Mouse (Mus musculus): Measurements from ENCODE around the gene Taf12. TPM values are rescaled to one million over a fixed set of nuclear protein-coding genes. Genes with fewer than 3 reads are reported as not detected.

The Taf12 gene
- polyA plus RNA-seq (2015; fragmentation: Nextera tagmentation; extraction: Ambion mirVana): 38.1 and 39.0 TPM in 2 replicates

GRCm38 (mm10) chr4:132274156-132274862, at the start of gene Taf12:
Gene Taf12 (plus strand): TSS chr4:132274375.
- peak within 1 kb of the TSS; percentile 95 for H3K27ac ChIP-seq
- H3K4me3 ChIP-seq (replicated peaks; ENCODE audit: low read depth, low read length): peak within 1 kb of the TSS; percentile 78
- TF ChIP-seq CTCF (IDR thresholded peaks at IDR 0.05; ENCODE audit: low read depth): no peak; the same call in 1 of the 2 replicates
- WGBS: under 1% methylated on average over 47 of the region's 48 CpGs
- ATAC-seq (replicated peaks; ENCODE audit: low FRiP score, low read depth) (peak; percentile 89), DNase-seq (ENCODE audit: low spot score) (peak; percentile 98)
- H3K4me2 ChIP-seq (ENCODE audit: low read length): peak within 1 kb of the TSS; percentile 93
- no peaks in the 10 kb centered on the region for H3K27me3 ChIP-seq (ENCODE audit: insufficient read depth, low read length)
- no peaks in the 10 kb centered on the region for H3K9me3 ChIP-seq (replicated peaks; ENCODE audit: low read length)
- no peaks in the 10 kb centered on the region for H3K36me3 ChIP-seq (ENCODE audit: insufficient read depth, low read length)
- peak within 1 kb of the TSS; percentile 88 for H3K9ac ChIP-seq (ENCODE audit: low read depth, low read length)
- peaks cover 8% of the 10 kb centered on the region; the same call in 1 of the 2 replicates for H3K4me1 ChIP-seq (replicated peaks; ENCODE audit: insufficient read depth, low read length)

- no peaks in the 10 kb centered on the region for H3K27me3 ChIP-seq (ENCODE audit: insufficient read depth, low read length)
- ATAC-seq (replicated peaks; ENCODE audit: low FRiP score, low read depth) (no peak), DNase-seq (ENCODE audit: low spot score) (no peak)
- no peak overlapping the region for H3K4me3 ChIP-seq (replicated peaks; ENCODE audit: low read depth, low read length)
- H3K9ac ChIP-seq (ENCODE audit: low read depth, low read length): no peak overlapping the region
- H3K27ac ChIP-seq: no peak overlapping the region
- H3K9me3 ChIP-seq (replicated peaks; ENCODE audit: low read length): no peaks in the 10 kb centered on the region
- peaks cover 71% of the 10 kb centered on the region for H3K36me3 ChIP-seq (ENCODE audit: insufficient read depth, low read length)
- no peak for TF ChIP-seq CTCF (IDR thresholded peaks at IDR 0.05; ENCODE audit: low read depth)
- WGBS: 95% methylated on average over 5 of the region's 5 CpGs
- H3K4me2 ChIP-seq (ENCODE audit: low read length): no peak overlapping the region
- H3K4me1 ChIP-seq (replicated peaks; ENCODE audit: insufficient read depth, low read length): no peaks in the 10 kb centered on the region
Observed at GRCm38 (mm10) chr4:132230422-132230821, 43.8 kb upstream of the Taf12 start.

- H3K9ac ChIP-seq (ENCODE audit: low read depth, low read length): no peak overlapping the region
- DNase-seq (ENCODE audit: low spot score) (no peak), ATAC-seq (replicated peaks; ENCODE audit: low FRiP score, low read depth) (no peak)
- no peaks in the 10 kb centered on the region for H3K27me3 ChIP-seq (ENCODE audit: insufficient read depth, low read length)
- H3K9me3 ChIP-seq (replicated peaks; ENCODE audit: low read length): no peaks in the 10 kb centered on the region
- H3K4me3 ChIP-seq (replicated peaks; ENCODE audit: low read depth, low read length): no peak overlapping the region
- no peaks in the 10 kb centered on the region for H3K4me1 ChIP-seq (replicated peaks; ENCODE audit: insufficient read depth, low read length)
- no peak overlapping the region for H3K4me2 ChIP-seq (ENCODE audit: low read length)
- WGBS: 91% methylated on average over 8 of the region's 8 CpGs
- peaks cover 63% of the 10 kb centered on the region for H3K36me3 ChIP-seq (ENCODE audit: insufficient read depth, low read length)
- no peak for TF ChIP-seq CTCF (IDR thresholded peaks at IDR 0.05; ENCODE audit: low read depth)
- H3K27ac ChIP-seq: no peak overlapping the region
Observed at GRCm38 (mm10) chr4:132234710-132235109, 39.5 kb upstream of the Taf12 start.

- H3K36me3 ChIP-seq (ENCODE audit: insufficient read depth, low read length): peaks cover 60% of the 10 kb centered on the region
- TF ChIP-seq CTCF (IDR thresholded peaks at IDR 0.05; ENCODE audit: low read depth): no peak
Observed at GRCm38 (mm10) chr4:132238356-132238755, 35.8 kb upstream of the Taf12 start.

GRCm38 (mm10) chr4:132240367-132240766, 33.8 kb upstream of the Taf12 start:
- WGBS: 87% methylated on average over 3 of the region's 3 CpGs
- Histone ChIP-seq H3K9ac (ENCODE audit: low read depth, low read length) (no peak overlapping the region), H3K36me3 (ENCODE audit: insufficient read depth, low read length) (peaks cover 51% of the 10 kb centered on the region), H3K9me3 (replicated peaks; ENCODE audit: low read length) (no peaks in the 10 kb centered on the region), H3K4me3 (replicated peaks; ENCODE audit: low read depth, low read length) (no peak overlapping the region), H3K27ac (no peak overlapping the region), H3K27me3 (ENCODE audit: insufficient read depth, low read length) (no peaks in the 10 kb centered on the region), H3K4me2 (ENCODE audit: low read length) (no peak overlapping the region), H3K4me1 (replicated peaks; ENCODE audit: insufficient read depth, low read length) (no peaks in the 10 kb centered on the region)
- no peak for TF ChIP-seq CTCF (IDR thresholded peaks at IDR 0.05; ENCODE audit: low read depth)
- DNase-seq (ENCODE audit: low spot score) (no peak), ATAC-seq (replicated peaks; ENCODE audit: low FRiP score, low read depth) (no peak)

More at GRCm38 (mm10) chr4:132238356-132238755, 35.8 kb upstream of the Taf12 start:
- H3K27me3 ChIP-seq (ENCODE audit: insufficient read depth, low read length): no peaks in the 10 kb centered on the region
- no peaks in the 10 kb centered on the region for H3K9me3 ChIP-seq (replicated peaks; ENCODE audit: low read length)
- DNase-seq (ENCODE audit: low spot score) (no peak), ATAC-seq (replicated peaks; ENCODE audit: low FRiP score, low read depth) (no peak)
- H3K4me2 ChIP-seq (ENCODE audit: low read length): no peak overlapping the region
- 89% methylated on average over 4 of the region's 4 CpGs for WGBS
- no peak overlapping the region for H3K27ac ChIP-seq
- no peak overlapping the region for H3K9ac ChIP-seq (ENCODE audit: low read depth, low read length)
- no peaks in the 10 kb centered on the region for H3K4me1 ChIP-seq (replicated peaks; ENCODE audit: insufficient read depth, low read length)
- no peak overlapping the region for H3K4me3 ChIP-seq (replicated peaks; ENCODE audit: low read depth, low read length)

- DNase-seq (ENCODE audit: low spot score): no peak
- 77% methylated on average over 3 of the region's 3 CpGs for WGBS
- H3K36me3 ChIP-seq (ENCODE audit: insufficient read depth, low read length): peaks cover 44% of the 10 kb centered on the region
Observed at GRCm38 (mm10) chr4:132241208-132241607, 33.0 kb upstream of the Taf12 start.

More at GRCm38 (mm10) chr4:132241208-132241607, 33.0 kb upstream of the Taf12 start:
- no peaks in the 10 kb centered on the region for H3K9me3 ChIP-seq (replicated peaks; ENCODE audit: low read length)
- TF ChIP-seq CTCF (IDR thresholded peaks at IDR 0.05; ENCODE audit: low read depth): no peak
- H3K27ac ChIP-seq: no peak overlapping the region
- no peak overlapping the region for H3K4me3 ChIP-seq (replicated peaks; ENCODE audit: low read depth, low read length)
- no peak overlapping the region for H3K4me2 ChIP-seq (ENCODE audit: low read length)
- no peak overlapping the region for H3K9ac ChIP-seq (ENCODE audit: low read depth, low read length)
- no peak for ATAC-seq (replicated peaks; ENCODE audit: low FRiP score, low read depth)
- no peaks in the 10 kb centered on the region for H3K27me3 ChIP-seq (ENCODE audit: insufficient read depth, low read length)
- H3K4me1 ChIP-seq (replicated peaks; ENCODE audit: insufficient read depth, low read length): no peaks in the 10 kb centered on the region
